Mouse (Mus musculus) limb, embryonic 14.5 days (tissue): ENCODE results near the gene Fggy. TPM values are rescaled to one million over a fixed set of nuclear protein-coding genes. Genes with fewer than 3 reads are reported as not detected.

Experiments used
- ATAC-seq: fragments of 200-750 bp; cut with Nextera tagmentation; 2 replicates; pipeline ENCODE4 v1.8.0; 2017; ENCODE audit warnings: low read depth, moderate number of reproducible peaks, moderate TSS enrichment; ENCODE audit not compliant: low FRiP score
- DNase-seq: peaks from one replicate; pipeline ENCODE4 v3.0.0-alpha.2; 2015; ENCODE audit warnings: low spot score
- H3K27ac ChIP-seq: fragments of 300-500 bp; sonication (generic); replicated peaks from 2 replicates; pipeline ENCODE4 v1.5.1; 2014; ENCODE audit warnings: low read depth, mild to moderate bottlenecking, low read length, moderate library complexity, mixed read lengths
- H3K27me3 ChIP-seq: fragments of 300-500 bp; sonication (generic); 2 replicates; pipeline ENCODE4 v1.6.1; 2014; ENCODE audit warnings: low read length, mixed read lengths; ENCODE audit not compliant: control insufficient read depth, insufficient read depth
- H3K36me3 ChIP-seq: fragments of 300-500 bp; sonication (generic); 2 replicates; pipeline ENCODE4 v1.6.1; 2014; ENCODE audit warnings: mild to moderate bottlenecking, low read length, moderate library complexity, mixed read lengths; ENCODE audit not compliant: control insufficient read depth, insufficient read depth
- H3K4me1 ChIP-seq: fragments of 300-500 bp; sonication (generic); 2 replicates; pipeline ENCODE4 v1.6.1; 2014; ENCODE audit warnings: antibody characterized with exemption, low read length, mixed read lengths; ENCODE audit not compliant: control insufficient read depth, insufficient read depth
- H3K4me2 ChIP-seq: fragments of 300-500 bp; sonication (generic); replicated peaks from 2 replicates; pipeline ENCODE4 v1.6.1; 2014; ENCODE audit warnings: low read depth, mild to moderate bottlenecking, low read length, moderate library complexity; ENCODE audit not compliant: severe bottlenecking
- H3K4me3 ChIP-seq: fragments of 300-500 bp; sonication (generic); replicated peaks from 2 replicates; pipeline ENCODE4 v1.5.1; 2014; ENCODE audit warnings: low read length
- H3K9ac ChIP-seq: fragments of 300-500 bp; sonication (generic); 2 replicates; pipeline ENCODE4 v1.6.1; 2014; ENCODE audit warnings: mild to moderate bottlenecking, low read depth, low read length, moderate library complexity; ENCODE audit not compliant: severe bottlenecking
- H3K9me3 ChIP-seq: fragments of 300-500 bp; sonication (generic); 2 replicates; pipeline ENCODE4 v1.6.1; 2016; ENCODE audit warnings: low read length; ENCODE audit not compliant: control insufficient read depth
- POLR2A ChIP-seq: fragments of 200-500 bp; IDR thresholded peaks from 2 replicates; pipeline ENCODE4 v1.8.0; 2012; ENCODE audit warnings: inconsistent platforms, mild to moderate bottlenecking, moderate library complexity, borderline replicate concordance; ENCODE audit not compliant: insufficient read depth, insufficient read length; ENCODE audit errors: extremely low read depth
- WGBS: fragments of 180-500 bp; shearing (Covaris S2); extraction: QIAGEN DNeasy Blood & Tissue Kit; methylation state at CpG from one replicate; pipeline ENCODE4 v1.1.7; 2014; 5-methylcytosine and 5-hydroxymethylcytosine counted together
- polyA plus RNA-seq, 2 experiments: library from polyadenylated mRNA; depleted of rRNA in 1 of 2; stranded (reverse) in 1 of 2; unstranded in 1 of 2; fragments of >200 nt; fragmentation: Nextera tagmentation in 1 of 2; extraction: Ambion mirVana in 1 of 2; gene quantifications; 2 replicates each; pipeline versions ENCODE4 v1.2.1 to v1.2.3; 2012 to 2014

Gene Fggy
- polyA plus RNA-seq, 2 experiments, result 5.7 to 7.8 TPM

DNA sequence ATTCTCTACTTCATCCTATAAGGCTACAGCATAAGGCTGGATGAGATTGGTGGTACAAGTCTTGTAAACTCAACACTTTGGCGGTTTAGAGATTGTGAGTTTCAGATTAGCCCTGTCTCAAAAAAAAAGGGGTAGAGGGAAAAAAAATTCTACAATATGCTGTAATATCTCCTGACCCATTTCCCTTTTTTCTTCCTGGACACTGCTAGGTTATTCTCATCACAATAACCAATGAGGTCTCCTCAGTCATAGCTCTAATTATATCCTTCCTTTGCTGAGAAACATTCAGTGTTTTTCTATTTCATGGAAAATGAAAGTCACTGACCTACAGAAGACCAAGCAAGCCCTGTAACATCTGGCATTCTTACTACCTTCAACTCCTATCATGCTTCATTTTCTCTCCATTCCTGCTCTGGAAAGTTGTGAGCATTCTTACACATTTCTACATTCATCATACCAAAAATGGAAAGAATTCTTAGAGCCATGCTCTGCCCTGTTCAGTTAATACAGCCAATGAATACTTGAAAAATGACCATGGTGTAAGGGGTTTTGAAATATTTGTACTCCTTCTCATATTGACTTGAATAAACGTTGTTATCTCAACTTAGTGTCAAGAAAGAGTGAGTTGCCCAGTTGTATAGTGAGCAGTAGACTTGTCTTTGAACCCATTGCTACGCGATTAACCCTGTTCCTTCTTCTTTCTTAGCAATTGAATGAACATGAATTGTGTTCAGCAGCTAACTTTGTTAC is 227.0 kb downstream of the Fggy start:
- ATAC-seq (no peak), DNase-seq (no peak)
- H3K4me2 ChIP-seq, result no peak overlapping the region
- H3K9me3 ChIP-seq, result no peaks in the 10 kb centered on the region
- no peaks in the 10 kb centered on the region for H3K36me3 ChIP-seq
- no peak for TF ChIP-seq POLR2A
- H3K4me3 ChIP-seq, result no peak overlapping the region
- H3K4me1 ChIP-seq, result peaks cover 4% of the 10 kb centered on the region; the same call in 1 of the 2 replicates
- WGBS, result 86% methylated on average over 4 of the region's 4 CpGs
- no peak overlapping the region for H3K27ac ChIP-seq
- H3K9ac ChIP-seq, result no peak overlapping the region
- H3K27me3 ChIP-seq, result no peaks in the 10 kb centered on the region

DNA sequence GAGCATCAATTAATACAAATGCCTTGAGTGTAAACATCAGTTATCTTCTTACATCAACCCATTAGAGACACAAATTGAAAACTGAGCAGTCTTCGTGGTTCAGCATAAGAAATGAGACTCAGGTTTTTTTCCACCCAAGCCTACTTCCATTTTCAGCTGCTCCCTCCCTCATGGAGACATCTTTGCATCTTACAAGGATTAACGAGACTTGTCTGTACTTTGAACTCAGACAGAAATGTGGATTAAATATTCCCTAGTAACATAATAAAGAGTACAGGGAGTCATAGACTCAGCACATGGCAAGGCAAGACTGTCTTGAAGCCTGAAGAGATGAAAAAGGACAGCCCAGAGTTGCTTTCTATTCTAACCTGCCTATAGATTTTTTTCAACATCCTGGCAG is 230.3 kb downstream of the Fggy start:
- Histone ChIP-seq H3K27ac (no peak overlapping the region), H3K4me2 (no peak overlapping the region), H3K4me3 (no peak overlapping the region), H3K27me3 (no peaks in the 10 kb centered on the region), H3K4me1 (peaks cover 4% of the 10 kb centered on the region; the same call in 1 of the 2 replicates), H3K9me3 (no peaks in the 10 kb centered on the region), H3K9ac (no peak overlapping the region), H3K36me3 (no peaks in the 10 kb centered on the region)
- 46% methylated on average over 2 of the region's 2 CpGs for WGBS
- no peak for TF ChIP-seq POLR2A
- ATAC-seq (no peak), DNase-seq (no peak)

DNA sequence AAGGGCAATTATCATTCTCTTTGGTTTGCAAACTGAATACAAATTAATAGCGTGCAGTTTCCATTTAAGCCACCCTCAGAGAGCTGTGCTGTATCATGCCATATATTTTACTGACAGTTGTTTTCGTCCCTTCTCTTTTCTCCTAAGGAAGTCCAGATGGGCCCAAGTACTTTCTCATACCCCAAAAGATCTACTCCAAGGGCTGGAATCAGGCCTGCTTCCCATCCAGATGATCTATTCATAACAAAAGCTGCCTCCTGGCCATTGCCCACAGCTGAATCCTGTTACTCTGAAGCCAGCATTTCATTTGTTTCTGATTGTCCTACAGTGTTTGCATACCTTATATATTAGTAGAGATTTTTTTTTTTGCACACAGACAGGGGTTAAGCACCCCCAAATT is 231.6 kb downstream of the Fggy start:
- Histone ChIP-seq H3K27ac (no peak overlapping the region), H3K4me2 (no peak overlapping the region), H3K36me3 (no peaks in the 10 kb centered on the region), H3K4me1 (peaks cover 7% of the 10 kb centered on the region), H3K9me3 (no peaks in the 10 kb centered on the region), H3K9ac (no peak overlapping the region), H3K4me3 (no peak overlapping the region), H3K27me3 (no peaks in the 10 kb centered on the region)
- no peak for ATAC-seq
- 48% methylated on average over 2 of the region's 2 CpGs for WGBS
- TF ChIP-seq POLR2A, result no peak
- DNase-seq, result peak; percentile 33

DNA sequence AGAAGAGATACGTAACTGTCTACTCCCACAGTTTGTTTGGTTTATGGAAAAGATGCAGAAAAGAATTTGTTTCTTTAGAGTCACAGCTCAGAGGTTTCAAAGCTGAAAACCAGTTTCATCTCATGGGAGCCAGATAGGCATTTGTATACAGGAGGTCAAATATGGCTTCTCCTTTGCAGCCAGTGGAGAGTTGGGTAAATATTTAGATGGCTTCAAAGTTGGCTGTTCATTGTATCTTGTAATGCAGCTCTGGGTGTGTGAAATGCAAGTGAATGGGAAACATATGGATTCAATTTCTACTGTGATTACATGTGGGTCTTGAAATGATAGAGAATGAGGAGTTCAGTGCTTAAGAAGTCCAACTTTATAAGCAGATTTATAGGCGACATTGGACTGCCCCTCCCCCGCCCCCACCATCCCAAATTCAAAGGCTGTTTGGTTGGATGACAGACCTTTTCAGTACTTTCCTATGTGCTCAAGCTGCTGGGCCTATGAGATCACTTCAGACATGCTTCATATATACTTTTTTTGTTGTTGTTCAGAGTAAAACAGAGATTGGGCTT is 234.7 kb downstream of the Fggy start:
- no peak for TF ChIP-seq POLR2A
- H3K4me1 ChIP-seq, result peaks cover 12% of the 10 kb centered on the region
- H3K4me2 ChIP-seq, result no peak overlapping the region
- H3K9me3 ChIP-seq, result no peaks in the 10 kb centered on the region
- H3K27me3 ChIP-seq, result no peaks in the 10 kb centered on the region
- DNase-seq (peak; percentile 59), ATAC-seq (0 out of 2 replicates have a peak, but pooled peaks have one; percentile 47)
- H3K36me3 ChIP-seq, result no peaks in the 10 kb centered on the region
- H3K9ac ChIP-seq, result no peak overlapping the region
- 44% methylated on average over 3 of the region's 3 CpGs for WGBS
- no peak overlapping the region for H3K27ac ChIP-seq
- no peak overlapping the region for H3K4me3 ChIP-seq

DNA sequence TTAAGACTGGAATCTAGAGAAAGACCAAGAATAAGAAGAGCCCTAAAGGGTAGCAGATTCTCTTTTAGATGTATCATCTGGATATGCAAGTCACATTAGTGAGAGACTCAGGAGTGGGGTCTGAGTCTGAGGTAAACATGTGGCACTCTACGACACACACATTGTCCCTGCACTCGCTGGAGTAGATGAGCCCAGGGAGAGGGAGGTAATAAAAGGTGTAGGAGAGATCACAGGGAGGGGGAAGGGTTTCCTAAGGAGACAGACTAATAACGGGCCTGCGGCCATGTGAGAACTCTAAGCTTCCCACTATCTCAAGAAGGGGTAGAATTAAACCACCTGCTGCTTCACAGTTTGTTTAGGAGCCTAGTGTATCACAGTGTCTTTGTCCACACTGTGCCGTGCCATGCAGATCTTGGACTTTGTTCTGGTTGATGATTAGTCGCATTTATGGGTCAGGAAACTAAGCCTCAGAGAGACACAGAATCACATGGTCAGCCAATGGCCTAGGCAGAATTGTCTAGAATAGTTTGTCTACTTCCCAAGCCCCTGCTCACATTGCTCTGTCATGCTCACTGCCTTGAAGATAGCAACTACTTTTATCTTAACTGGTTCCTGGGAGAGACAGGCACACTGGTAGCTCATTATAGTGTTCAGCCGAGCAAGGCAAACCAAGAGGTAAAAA is 236.5 kb downstream of the Fggy start:
- H3K9me3 ChIP-seq, result no peaks in the 10 kb centered on the region
- ATAC-seq (no peak), DNase-seq (no peak)
- H3K9ac ChIP-seq, result no peak overlapping the region
- WGBS, result 36% methylated on average over 7 of the region's 7 CpGs
- H3K36me3 ChIP-seq, result no peaks in the 10 kb centered on the region
- H3K27ac ChIP-seq, result no peak overlapping the region
- TF ChIP-seq POLR2A, result no peak
- no peak overlapping the region for H3K4me2 ChIP-seq
- H3K4me1 ChIP-seq, result peaks cover 14% of the 10 kb centered on the region
- H3K27me3 ChIP-seq, result no peaks in the 10 kb centered on the region
- no peak overlapping the region for H3K4me3 ChIP-seq
